Mouse (Mus musculus) forebrain, embryonic 11.5 days (tissue): ENCODE measurements at regions not wholly inside any gene's neighbourhood (a gene's known extent, or its start where the extent isn't known, plus 50 kb on each side); places are given as distances from the start of the nearest gene placed in this dataset.

Source experiments
- ATAC-seq: fragments of 200-750 bp; cut with Nextera tagmentation; replicated peaks from 2 replicates; pipeline ENCODE4 v1.8.0; 2017; ENCODE audit warnings: moderate TSS enrichment; ENCODE audit not compliant: low FRiP score
- DNase-seq: peaks from one replicate; pipeline ENCODE4 v3.0.0-alpha.2; 2017; ENCODE audit warnings: low spot score
- H3K27ac ChIP-seq: fragments of 300-500 bp; sonication (generic); 2 replicates; pipeline ENCODE4 v1.5.1; 2014; ENCODE audit warnings: low read depth, low read length
- H3K27me3 ChIP-seq: fragments of 300-500 bp; sonication (generic); 2 replicates; pipeline ENCODE4 v1.6.1; 2014; ENCODE audit warnings: mild to moderate bottlenecking, low read length, mixed read lengths; ENCODE audit not compliant: control insufficient read depth, insufficient read depth
- H3K36me3 ChIP-seq: fragments of 300-500 bp; sonication (generic); 2 replicates; pipeline ENCODE4 v1.6.1; 2014; ENCODE audit warnings: mild to moderate bottlenecking, low read length, moderate library complexity, mixed read lengths; ENCODE audit not compliant: control insufficient read depth, insufficient read depth
- H3K4me1 ChIP-seq: fragments of 300-500 bp; sonication (generic); replicated peaks from 2 replicates; pipeline ENCODE4 v1.6.1; 2014; ENCODE audit warnings: low read length, mixed read lengths; ENCODE audit not compliant: control insufficient read depth, insufficient read depth
- H3K4me2 ChIP-seq: fragments of 300-500 bp; sonication (generic); 2 replicates; pipeline ENCODE4 v1.6.1; 2014; ENCODE audit warnings: low read depth, mild to moderate bottlenecking, low read length, moderate library complexity, mixed read lengths; ENCODE audit not compliant: severe bottlenecking
- H3K4me3 ChIP-seq: fragments of 300-500 bp; sonication (generic); 2 replicates; pipeline ENCODE4 v1.5.1; 2014; ENCODE audit warnings: low read depth, low read length
- H3K9ac ChIP-seq: fragments of 300-500 bp; sonication (generic); 2 replicates; pipeline ENCODE4 v1.6.1; 2014; ENCODE audit warnings: low read length
- H3K9me3 ChIP-seq: fragments of 300-500 bp; sonication (generic); 2 replicates; pipeline ENCODE4 v1.6.1; 2016; ENCODE audit warnings: low read length, mixed read lengths; ENCODE audit not compliant: control insufficient read depth
- WGBS: fragments of 180-500 bp; shearing (Covaris S2); extraction: QIAGEN DNeasy Blood & Tissue Kit; methylation state at CpG from one replicate; pipeline ENCODE4 v1.1.7; 2014; 5-methylcytosine and 5-hydroxymethylcytosine counted together

- H3K27ac ChIP-seq = no peak overlapping the region
- no peak overlapping the region for H3K4me2 ChIP-seq
- ATAC-seq (no peak), DNase-seq (no peak)
- no peaks in the 10 kb centered on the region for H3K9me3 ChIP-seq
- H3K9ac ChIP-seq = no peak overlapping the region
- no peak overlapping the region for H3K4me3 ChIP-seq
- 70% methylated on average over 3 of the region's 3 CpGs for WGBS
- H3K4me1 ChIP-seq = no peaks in the 10 kb centered on the region
- H3K36me3 ChIP-seq = no peaks in the 10 kb centered on the region
- H3K27me3 ChIP-seq = no peaks in the 10 kb centered on the region
Observed at GRCm38 (mm10) chr13:53911846-53912245, 143.7 kb downstream of the Drd1 start.

GRCm38 (mm10) chr13:53911261-53911660, 144.2 kb downstream of the Drd1 start:
- no peak overlapping the region for H3K4me2 ChIP-seq
- WGBS = 84% methylated on average over 8 of the region's 8 CpGs

DNA sequence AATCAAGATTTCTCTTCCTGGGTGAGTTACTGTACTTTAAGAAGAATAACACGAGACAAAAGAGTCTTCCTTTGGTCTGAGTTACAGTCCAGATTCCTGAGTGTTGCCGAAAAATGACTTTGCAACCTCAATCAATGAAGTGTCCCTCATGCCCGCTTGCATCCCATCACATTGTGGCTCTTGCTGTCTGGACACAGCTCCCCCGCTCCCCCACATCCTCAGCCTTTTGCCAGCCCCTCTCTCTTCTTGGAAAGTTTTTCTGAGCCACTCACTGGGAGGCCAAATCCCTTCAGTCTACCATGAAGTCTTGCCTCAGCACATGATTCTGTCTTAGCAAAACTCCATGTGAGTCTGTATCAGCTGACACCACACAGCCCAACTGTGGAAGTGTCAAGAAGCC, 145.3 kb downstream of the Drd1 start:
- no peaks in the 10 kb centered on the region for H3K4me1 ChIP-seq
- no peaks in the 10 kb centered on the region for H3K9me3 ChIP-seq
- ATAC-seq (no peak), DNase-seq (no peak)
- H3K9ac ChIP-seq = no peak overlapping the region
- H3K36me3 ChIP-seq = no peaks in the 10 kb centered on the region
- H3K27me3 ChIP-seq = no peaks in the 10 kb centered on the region
- H3K27ac ChIP-seq = no peak overlapping the region
- H3K4me3 ChIP-seq = no peak overlapping the region
- 89% methylated on average over 4 of the region's 4 CpGs for WGBS
- H3K4me2 ChIP-seq = no peak overlapping the region

More at GRCm38 (mm10) chr13:53911261-53911660, 144.2 kb downstream of the Drd1 start:
- Histone ChIP-seq H3K27me3 (no peaks in the 10 kb centered on the region), H3K36me3 (no peaks in the 10 kb centered on the region), H3K4me3 (no peak overlapping the region), H3K4me1 (no peaks in the 10 kb centered on the region), H3K27ac (no peak overlapping the region), H3K9ac (no peak overlapping the region), H3K9me3 (no peaks in the 10 kb centered on the region)
- ATAC-seq (no peak), DNase-seq (no peak)

DNA sequence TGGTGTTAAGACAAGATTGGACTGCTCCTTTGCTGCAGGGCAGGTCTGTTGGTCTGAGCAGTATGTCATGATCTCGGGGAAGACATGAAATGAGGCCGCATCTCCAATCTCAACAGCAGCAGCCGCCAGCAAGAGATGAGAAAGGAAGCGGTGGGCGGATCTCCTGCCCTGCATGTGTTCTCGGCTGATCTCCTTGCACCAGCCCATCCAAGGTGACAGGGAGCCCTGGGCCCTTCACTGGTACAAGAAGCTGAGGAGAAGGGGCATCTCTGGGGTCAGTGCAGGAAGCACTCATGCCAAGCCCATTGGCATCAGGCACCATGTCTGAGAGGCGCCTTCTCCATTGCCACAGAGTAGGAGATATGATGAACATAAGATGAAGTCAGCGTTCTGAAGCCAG, 151.0 kb downstream of the Drd1 start:
- ATAC-seq = no peak
- H3K9me3 ChIP-seq = no peaks in the 10 kb centered on the region
- no peak overlapping the region for H3K27ac ChIP-seq
- H3K4me1 ChIP-seq = peaks cover 2% of the 10 kb centered on the region; the same call in 1 of the 2 replicates
- 89% methylated on average over 8 of the region's 8 CpGs for WGBS
- no peak overlapping the region for H3K4me3 ChIP-seq
- DNase-seq = no peak
- no peaks in the 10 kb centered on the region for H3K27me3 ChIP-seq
- H3K36me3 ChIP-seq = no peaks in the 10 kb centered on the region
- no peak overlapping the region for H3K9ac ChIP-seq
- no peak overlapping the region for H3K4me2 ChIP-seq

- Histone ChIP-seq H3K4me3 (no peak overlapping the region), H3K4me1 (peaks cover 2% of the 10 kb centered on the region; the same call in 1 of the 2 replicates), H3K4me2 (no peak overlapping the region), H3K27ac (no peak overlapping the region), H3K9me3 (no peaks in the 10 kb centered on the region), H3K27me3 (no peaks in the 10 kb centered on the region), H3K9ac (no peak overlapping the region), H3K36me3 (no peaks in the 10 kb centered on the region)
- no peak for ATAC-seq
- DNase-seq = no peak
- 48% methylated on average over 7 of the region's 7 CpGs for WGBS
Observed at GRCm38 (mm10) chr13:53903626-53904025, 151.9 kb downstream of the Drd1 start.

DNA sequence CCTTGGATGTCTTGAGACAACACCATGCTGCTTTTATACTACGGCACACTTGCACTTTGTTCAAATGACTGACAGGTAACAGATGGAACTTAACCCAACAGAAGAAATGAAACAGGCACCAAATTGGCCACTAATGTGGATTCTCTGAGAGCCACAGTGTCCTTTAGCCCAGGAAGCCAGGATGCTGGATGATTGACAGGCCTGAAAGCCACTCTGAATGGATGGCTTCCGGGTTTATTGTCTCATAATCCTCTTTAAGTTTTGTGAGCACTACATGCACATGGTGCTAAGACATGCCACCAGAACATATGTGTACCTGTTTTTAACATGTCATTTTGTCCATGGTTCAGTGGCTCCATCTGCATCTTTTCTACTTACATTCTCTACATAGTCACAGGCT, 152.7 kb downstream of the Drd1 start:
- 72% methylated on average over 2 of the region's 2 CpGs for WGBS
- H3K4me3 ChIP-seq = no peak overlapping the region

GRCm38 (mm10) chr13:53900406-53901025, 155.0 kb downstream of the Drd1 start:
- Histone ChIP-seq H3K27me3 (no peaks in the 10 kb centered on the region), H3K36me3 (no peaks in the 10 kb centered on the region), H3K27ac (no peak overlapping the region), H3K9me3 (peaks cover 3% of the 10 kb centered on the region; the same call in 1 of the 2 replicates), H3K4me3 (no peak overlapping the region), H3K4me2 (no peak overlapping the region), H3K9ac (no peak overlapping the region), H3K4me1 (peaks cover 2% of the 10 kb centered on the region; the same call in 1 of the 2 replicates)
- no peak for ATAC-seq
- DNase-seq = no peak
- WGBS = 86% methylated on average over 3 of the region's 3 CpGs

More for the DNA sequence above, 152.7 kb downstream of the Drd1 start:
- no peaks in the 10 kb centered on the region for H3K36me3 ChIP-seq
- H3K4me1 ChIP-seq = peaks cover 2% of the 10 kb centered on the region; the same call in 1 of the 2 replicates
- no peak for DNase-seq
- no peaks in the 10 kb centered on the region for H3K27me3 ChIP-seq
- H3K4me2 ChIP-seq = no peak overlapping the region
- H3K9me3 ChIP-seq = no peaks in the 10 kb centered on the region
- H3K9ac ChIP-seq = no peak overlapping the region
- no peak for ATAC-seq
- no peak overlapping the region for H3K27ac ChIP-seq

DNA sequence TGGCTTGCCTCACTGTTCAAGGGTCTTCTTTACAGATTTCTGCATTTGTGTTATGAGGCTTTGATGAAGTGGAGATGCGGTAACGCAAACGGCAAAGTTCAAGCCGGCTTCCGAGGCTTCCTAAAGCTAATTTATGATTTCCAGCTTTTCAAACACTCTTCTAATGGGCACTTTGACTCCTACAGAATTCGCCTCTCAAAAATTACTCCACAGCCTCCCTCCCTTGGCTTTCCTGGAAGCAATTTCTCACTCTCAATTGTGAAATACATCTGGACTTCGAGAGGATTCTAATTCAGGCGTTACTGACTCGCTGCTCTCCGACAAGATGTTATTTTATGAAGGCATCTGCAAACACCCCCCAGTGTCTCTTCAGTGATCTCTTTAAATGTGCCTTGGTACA, 157.2 kb downstream of the Drd1 start:
- Histone ChIP-seq H3K9me3 (peaks cover 3% of the 10 kb centered on the region; the same call in 1 of the 2 replicates), H3K27ac (no peak overlapping the region), H3K4me2 (no peak overlapping the region), H3K27me3 (no peaks in the 10 kb centered on the region), H3K4me1 (0 out of 2 replicates have a peak, but pooled peaks cover under 1% of the 10 kb centered on the region), H3K4me3 (no peak overlapping the region), H3K9ac (no peak overlapping the region), H3K36me3 (no peaks in the 10 kb centered on the region)
- ATAC-seq (no peak), DNase-seq (no peak)
- WGBS = 75% methylated on average over 10 of the region's 10 CpGs

- Histone ChIP-seq H3K27me3 (no peaks in the 10 kb centered on the region), H3K4me3 (no peak overlapping the region), H3K9ac (no peak overlapping the region), H3K9me3 (peaks cover 3% of the 10 kb centered on the region; the same call in 1 of the 2 replicates), H3K27ac (no peak overlapping the region), H3K4me2 (no peak overlapping the region), H3K36me3 (no peaks in the 10 kb centered on the region), H3K4me1 (no peaks in the 10 kb centered on the region)
- ATAC-seq (no peak), DNase-seq (no peak)
- 92% methylated on average over 2 of the region's 2 CpGs for WGBS
Observed at GRCm38 (mm10) chr13:53897176-53897575, 158.3 kb downstream of the Drd1 start.
